Mouse (Mus musculus) kidney, adult 18-20 months (tissue): ENCODE measurements around the gene Mta3.

ENCODE experiments used
- DNase-seq: peaks from one replicate; pipeline ENCODE4 v3.0.0; 2021

Mta3 gene

GRCm38 (mm10) chr17:83706116-83706593, at the start of gene Mta3:
Mta3 (plus strand) TSS chr17:83706163.
- peak; percentile 77 for DNase-seq

GRCm38 (mm10) chr17:83657375-83657774, 48.6 kb upstream of the Mta3 start:
- DNase-seq: no peak

- no peak for DNase-seq
Measured at GRCm38 (mm10) chr17:83658943-83659342, 47.0 kb upstream of the Mta3 start.

GRCm38 (mm10) chr17:83664761-83665160, 41.2 kb upstream of the Mta3 start:
- DNase-seq: no peak

GRCm38 (mm10) chr17:83666597-83667287, 39.2 kb upstream of the Mta3 start:
- no peak for DNase-seq

- no peak for DNase-seq
Measured at GRCm38 (mm10) chr17:83667934-83668690, 37.9 kb upstream of the Mta3 start.

- peak; percentile 9 for DNase-seq
Measured at GRCm38 (mm10) chr17:83672685-83673084, 33.3 kb upstream of the Mta3 start.

GRCm38 (mm10) chr17:83677370-83677769, 28.6 kb upstream of the Mta3 start:
- DNase-seq: no peak

- DNase-seq: no peak
Measured at GRCm38 (mm10) chr17:83681977-83682376, 24.0 kb upstream of the Mta3 start.

GRCm38 (mm10) chr17:83684475-83684874, 21.5 kb upstream of the Mta3 start:
- DNase-seq: no peak

- no peak for DNase-seq
Measured at GRCm38 (mm10) chr17:83690418-83690817, 15.5 kb upstream of the Mta3 start.

GRCm38 (mm10) chr17:83691379-83691778, 14.6 kb upstream of the Mta3 start:
- no peak for DNase-seq

GRCm38 (mm10) chr17:83693941-83694340, 12.0 kb upstream of the Mta3 start:
- DNase-seq: no peak

- DNase-seq: no peak
Measured at GRCm38 (mm10) chr17:83695785-83696184, 10.2 kb upstream of the Mta3 start.

- peak; percentile 36 for DNase-seq
Measured at GRCm38 (mm10) chr17:83699062-83699724, 6.8 kb upstream of the Mta3 start.

- DNase-seq: no peak
Measured at GRCm38 (mm10) chr17:83700125-83700524, 5.8 kb upstream of the Mta3 start.

GRCm38 (mm10) chr17:83704469-83704868, 1.5 kb upstream of the Mta3 start:
- DNase-seq: no peak

GRCm38 (mm10) chr17:83705352-83706115, 429 bp upstream of the Mta3 start:
- peak; percentile 54 for DNase-seq

- DNase-seq: peak; percentile 53
Measured at GRCm38 (mm10) chr17:83706594-83707126, 697 bp downstream of the Mta3 start.

- no peak for DNase-seq
Measured at GRCm38 (mm10) chr17:83707372-83707771, 1.4 kb downstream of the Mta3 start.

- no peak for DNase-seq
Measured at GRCm38 (mm10) chr17:83707846-83708245, 1.9 kb downstream of the Mta3 start.

GRCm38 (mm10) chr17:83708256-83708655, 2.3 kb downstream of the Mta3 start:
- DNase-seq: no peak

- no peak for DNase-seq
Measured at GRCm38 (mm10) chr17:83708891-83709290, 2.9 kb downstream of the Mta3 start.
